Mouse (Mus musculus): ENCODE data around the gene Pign.

The Pign gene

DNA sequence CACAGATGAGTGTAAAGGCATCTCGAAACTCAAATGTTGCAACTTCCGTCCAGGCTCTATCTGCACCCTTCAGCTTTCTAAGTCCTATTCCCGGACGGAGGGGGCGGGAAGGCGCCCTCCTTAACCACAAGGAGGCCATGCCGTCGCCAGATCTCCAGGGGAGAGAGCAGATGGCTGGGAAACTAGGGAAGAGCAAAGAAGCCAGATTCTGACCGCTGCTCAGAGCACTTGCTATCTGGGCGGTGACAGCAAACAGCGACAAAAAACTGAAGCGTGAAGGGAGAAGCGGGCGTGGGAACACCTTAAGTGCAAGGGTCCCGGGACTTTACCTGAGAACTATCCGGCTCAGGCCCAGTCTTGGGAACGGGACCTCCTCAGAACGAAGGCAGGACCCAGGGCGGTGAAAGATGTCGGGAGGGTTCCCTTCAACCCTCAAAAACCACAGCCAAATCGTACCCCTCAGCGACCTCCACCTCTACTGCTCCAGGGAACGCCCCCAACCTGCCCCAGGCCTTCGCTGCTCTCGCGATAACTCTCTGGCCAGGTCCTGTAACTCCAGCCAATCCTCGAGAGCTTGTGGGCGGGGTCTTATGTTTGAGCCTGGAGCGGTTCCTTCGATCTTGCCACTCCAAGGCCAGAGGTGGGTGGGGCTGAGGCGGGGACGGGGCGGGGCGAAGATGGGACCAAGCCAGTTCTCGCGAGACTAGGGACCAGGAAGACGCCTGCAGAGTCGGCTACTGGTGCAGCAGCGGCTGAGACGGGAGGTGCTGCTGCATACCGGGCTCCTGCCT, at the start of gene Pign, which contains the start of gene Relch:
Gene Pign (minus strand): TSS at position 507 of the 791 bp plus-strand sequence.
Gene Relch (plus strand): TSS at position 691 of the 791 bp plus-strand sequence.
- in situ Hi-C loops (cut with MboI), result no loop called here

DNA sequence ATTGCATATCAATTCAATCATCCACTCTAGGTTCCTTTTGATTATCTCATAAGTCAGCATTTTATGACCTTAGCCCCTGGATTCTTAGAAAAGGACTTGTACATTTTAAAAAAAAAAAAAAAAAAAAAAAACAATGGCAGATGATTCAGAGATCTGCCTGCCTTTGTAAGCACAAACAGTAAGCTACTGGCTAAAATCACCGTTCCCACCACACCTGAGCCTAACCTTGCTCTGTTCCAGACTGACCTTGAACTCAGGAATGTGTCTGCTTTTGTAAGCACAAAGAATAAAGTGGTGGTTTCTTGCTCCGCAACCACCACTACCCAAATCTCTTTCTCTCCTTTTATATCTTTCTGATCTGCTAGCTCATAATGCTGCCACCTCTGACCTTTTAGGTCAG, 49.3 kb upstream of the Pign start:
- in situ Hi-C loops (cut with MboI), result no loop called here

DNA sequence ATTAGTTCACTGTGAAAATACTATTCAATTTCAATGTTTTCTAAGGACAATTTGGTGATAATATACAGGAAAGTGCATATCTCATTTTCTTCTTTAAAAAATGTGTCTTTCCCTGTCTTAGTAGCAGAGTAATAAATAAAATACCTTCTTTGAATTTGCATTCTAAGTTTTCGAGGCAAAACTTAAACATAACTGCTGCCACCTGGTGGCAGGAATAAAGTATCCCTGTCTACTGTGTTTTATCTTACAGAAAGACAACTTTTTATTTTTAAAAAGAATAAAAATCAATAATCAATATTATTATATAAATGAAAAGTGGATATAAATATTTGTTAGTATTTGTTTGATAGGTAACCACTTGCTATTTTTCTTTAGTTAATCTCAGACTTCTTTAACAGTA, 47.8 kb upstream of the Pign start:
- in situ Hi-C loops (cut with MboI), result no loop called here

DNA sequence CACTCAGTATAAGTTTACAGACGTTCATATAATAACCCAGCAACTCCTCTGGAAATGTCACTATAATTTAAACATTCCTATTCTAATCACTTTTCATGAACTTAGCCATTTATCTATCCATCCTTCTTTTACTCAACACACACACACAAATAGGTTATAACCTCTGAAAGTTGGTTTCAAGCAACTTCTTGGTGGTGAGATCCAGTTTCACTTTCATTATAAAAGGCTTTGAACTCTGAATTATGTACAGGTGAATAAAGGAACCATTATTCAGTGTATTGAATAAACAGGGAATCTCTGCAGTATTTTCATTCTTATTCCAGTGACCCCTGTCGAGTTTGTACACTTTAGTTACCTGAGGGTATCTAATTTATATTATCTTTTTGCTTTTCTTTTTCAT, 45.9 kb upstream of the Pign start:
- in situ Hi-C loops (cut with MboI), result no loop called here

DNA sequence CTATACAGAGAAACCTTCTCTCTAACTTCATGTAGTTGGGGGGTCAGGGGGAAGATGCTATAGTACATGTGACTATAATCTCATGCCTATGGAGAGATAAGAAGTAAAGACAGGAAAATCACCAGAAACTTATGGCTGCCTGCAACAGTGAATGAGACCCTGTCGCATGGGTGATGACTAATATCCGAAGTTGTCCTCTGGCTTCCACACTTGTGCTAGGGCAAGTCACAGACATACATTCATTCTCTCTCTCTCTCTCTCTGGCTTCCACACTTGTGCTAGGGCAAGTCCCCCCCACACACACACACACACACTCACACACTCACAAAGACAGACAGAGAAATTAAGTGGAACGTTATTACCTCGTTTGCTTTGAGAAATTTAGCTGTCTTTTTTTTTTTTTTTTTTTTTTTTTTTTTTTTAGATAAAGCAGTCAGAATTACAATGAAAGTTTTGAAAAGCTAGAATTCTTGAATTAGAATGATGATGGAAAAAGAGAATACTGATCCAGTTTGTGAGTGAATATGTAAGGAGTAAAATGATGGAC, 37.6 kb upstream of the Pign start:
- in situ Hi-C loops (cut with MboI), result no loop called here

DNA sequence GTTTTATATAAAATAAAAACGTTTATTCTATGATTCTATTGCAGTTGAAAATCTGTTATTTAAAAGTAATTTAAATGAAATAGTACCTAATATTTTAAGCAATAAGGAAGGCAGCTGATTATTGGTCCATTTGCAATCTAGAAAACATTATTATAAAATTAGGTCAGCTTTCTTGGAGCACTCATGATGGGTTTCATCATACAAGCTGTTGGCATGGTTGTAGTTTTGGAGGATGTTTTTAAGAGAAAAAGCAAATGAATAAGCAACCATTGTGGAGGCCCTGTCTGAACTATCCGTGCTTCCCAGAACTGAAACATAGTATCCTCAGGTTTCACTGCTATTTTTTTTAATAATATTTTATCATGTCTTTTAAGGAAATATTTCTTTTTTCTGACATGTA, 32.1 kb upstream of the Pign start:
- in situ Hi-C loops (cut with MboI), result no loop called here

DNA sequence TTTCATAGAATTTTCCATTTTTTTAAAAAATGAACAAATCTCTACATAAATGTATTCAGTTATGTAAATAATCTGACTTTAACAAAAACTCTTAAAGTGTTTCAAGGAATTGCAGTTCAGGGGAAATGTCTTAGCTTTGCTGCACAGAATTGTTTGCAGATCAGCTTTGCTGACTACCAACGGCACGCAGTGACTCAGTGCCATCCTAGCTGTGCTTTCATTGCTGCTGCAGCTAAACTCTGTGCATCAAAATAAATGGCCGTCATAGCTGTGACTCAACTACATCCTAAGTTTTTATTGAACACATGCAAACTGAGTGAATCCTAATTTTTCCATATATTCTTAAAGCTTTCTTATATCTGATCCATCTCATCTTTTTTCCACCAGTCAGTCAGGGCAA, 22.0 kb upstream of the Pign start:
- in situ Hi-C loops (cut with MboI), result no loop called here

DNA sequence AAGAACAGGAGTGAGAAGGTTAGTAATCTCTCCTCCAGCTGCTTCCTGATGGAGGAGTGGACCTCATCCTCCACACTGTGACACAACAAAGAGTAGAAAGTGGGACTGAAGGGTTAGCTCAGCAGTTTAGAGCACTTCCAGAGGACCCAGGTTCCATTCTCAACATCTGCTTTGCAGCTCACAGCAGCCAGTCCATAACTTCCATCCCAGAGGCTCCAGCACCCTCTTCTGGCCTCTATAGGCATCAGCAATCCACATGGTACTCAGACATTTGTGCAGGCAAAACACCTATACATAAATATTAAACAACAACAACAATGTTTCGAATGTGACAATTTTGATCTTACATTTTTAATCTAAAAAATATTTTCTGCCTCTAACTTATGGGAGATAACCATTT, 17.1 kb upstream of the Pign start:
- in situ Hi-C loops (cut with MboI), result no loop called here

DNA sequence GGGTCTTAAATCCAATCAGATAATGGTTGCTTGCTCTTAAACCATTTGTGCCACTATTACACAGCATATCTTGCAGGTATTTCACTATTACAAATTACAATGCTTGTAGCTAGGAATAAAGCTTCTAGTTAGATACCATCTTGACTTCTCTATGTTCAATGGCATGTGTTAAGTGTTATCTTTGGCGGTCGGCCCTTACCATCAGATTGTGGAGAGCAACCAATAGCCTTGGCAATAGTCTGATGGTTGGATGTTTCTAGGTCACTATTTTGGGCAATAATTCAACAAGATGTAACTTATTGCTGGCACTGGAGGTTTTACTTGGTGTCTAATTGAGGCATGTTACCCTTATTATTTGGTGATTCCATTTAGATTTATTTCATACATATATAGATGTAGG, 11.3 kb upstream of the Pign start:
- in situ Hi-C loops (cut with MboI), result no loop called here

DNA sequence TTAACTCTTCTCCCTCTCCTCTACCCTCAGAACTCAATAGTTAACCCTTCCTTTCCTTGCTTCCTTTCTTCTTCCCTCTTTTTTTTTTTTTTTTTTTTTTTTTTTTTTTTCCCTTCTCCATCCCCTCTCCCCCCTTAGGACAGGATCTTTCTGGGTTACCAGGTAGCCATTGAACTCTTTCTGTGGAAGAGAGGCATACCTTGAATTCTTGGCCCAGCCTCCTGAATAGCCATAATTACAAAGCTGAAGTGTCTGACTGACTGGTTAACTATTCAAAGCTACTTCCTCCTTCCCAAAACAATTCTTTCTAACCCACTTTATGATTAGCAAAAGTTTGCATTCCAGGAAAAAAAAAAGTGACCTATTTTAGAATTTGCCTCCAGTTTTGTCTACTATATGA, 6.2 kb upstream of the Pign start:
- in situ Hi-C loops (cut with MboI), result no loop called here

DNA sequence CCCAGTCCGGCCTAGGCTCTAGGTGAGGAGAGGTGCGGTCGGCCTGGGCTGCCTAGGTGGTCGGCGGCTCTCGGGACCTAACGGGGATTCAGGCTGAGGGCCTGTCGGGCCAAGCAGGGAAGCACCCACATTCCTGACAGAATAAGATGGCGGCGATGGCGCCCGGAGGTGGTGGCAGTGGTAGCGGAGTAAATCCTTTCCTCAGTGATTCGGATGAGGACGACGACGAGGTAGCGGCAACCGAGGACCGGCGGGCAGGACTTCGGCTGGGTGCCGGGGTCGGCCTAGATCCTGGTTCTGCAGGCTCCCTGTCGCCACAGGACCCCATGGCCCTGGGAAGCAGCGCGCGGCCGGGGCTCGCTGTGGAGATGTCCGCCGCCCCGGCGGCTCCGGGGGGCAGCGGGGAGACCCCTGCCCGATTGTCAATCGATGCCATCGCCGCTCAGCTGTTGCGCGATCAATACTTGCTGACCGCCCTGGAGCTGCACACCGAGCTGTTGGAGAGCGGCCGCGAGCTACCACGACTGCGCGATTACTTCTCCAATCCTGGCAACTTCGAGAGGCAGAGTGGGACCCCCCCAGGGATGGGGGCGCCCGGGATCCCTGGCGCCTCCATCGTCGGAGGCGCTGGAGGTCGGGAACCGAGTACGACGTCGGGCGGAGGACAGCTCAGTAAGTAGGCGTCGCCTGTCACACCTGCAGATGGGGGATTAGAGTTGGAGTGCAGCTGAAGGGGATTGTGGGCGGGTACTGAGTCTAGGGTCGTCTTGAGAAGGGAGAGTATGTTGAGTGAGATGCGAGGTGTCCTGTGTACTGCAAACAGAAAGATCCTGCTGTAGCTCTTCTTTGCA, 710 bp upstream of the Pign start:
- in situ Hi-C loops (cut with MboI), result no loop called here

DNA sequence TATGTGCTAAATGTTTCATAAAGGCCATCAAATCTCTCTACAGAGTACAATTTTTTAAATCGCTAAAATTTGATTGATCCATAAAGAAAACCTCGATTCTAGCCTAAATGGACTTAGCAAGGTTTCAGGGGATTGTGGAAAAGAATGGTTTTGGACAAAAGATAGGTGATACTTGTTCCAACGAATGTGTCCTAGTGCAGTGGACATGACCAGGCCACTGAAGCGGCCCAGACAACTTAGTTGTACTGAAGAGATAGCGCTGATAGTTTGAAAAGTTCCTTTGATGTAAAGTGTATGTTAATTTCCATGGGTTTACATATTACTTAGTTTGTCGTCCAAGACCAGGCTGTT, 682 bp downstream of the Pign start:
- in situ Hi-C loops (cut with MboI), result no loop called here

DNA sequence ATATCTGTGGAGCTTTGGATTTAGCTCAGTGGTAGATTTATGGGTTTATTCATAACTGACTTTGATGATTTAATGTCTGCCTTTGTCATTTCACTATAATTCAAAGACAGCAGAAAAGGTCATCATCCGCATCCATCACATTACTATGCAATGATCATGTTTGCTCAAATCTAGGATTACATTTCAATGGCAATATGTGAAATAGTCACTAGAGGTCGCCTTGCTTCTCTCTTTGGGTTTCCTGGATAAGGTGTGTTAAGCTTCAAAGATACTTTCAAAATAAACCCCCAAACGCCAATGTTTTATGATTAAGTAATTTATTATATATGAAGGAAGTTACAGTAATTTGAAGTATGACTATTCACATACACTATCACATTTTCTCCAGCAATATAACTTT, 3.5 kb downstream of the Pign start:
- in situ Hi-C loops (cut with MboI), result no loop called here

DNA sequence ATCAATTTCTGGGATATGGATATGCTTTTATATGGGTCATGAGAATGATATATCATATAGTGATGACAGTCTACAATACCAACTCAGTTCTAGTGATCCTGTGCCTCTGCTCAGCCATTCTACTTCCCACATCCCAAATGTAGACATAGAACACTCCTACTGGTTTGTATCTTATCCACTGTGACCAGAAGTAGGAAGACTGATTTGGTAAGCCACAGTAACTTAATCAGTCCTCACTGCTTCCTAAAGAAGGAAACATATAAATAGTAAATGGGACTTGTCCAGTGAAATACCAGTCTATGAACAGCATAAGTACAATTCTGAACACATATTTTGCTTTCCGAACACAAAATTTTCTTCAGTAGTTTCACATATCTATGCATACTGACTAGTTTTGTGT, 9.5 kb downstream of the Pign start:
- in situ Hi-C loops (cut with MboI), result no loop called here

DNA sequence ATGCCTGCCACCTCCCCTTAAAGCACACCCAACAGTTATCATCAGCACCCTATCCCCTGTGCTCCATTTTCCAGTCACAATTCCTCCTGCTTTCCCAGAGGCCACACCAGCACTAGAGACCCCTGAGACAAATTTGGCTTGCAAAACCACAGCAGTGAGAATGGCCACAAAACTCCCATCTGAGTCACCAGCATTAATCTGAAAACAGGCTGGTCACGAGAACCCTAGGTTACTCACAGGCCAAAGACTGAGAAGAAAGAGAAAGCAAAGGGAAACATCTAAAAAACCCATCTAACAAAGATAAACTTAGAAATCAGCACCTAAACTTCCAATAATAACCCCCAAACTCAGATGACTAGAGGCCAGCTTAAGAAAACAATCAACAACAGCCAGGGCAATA, 12.8 kb downstream of the Pign start:
- in situ Hi-C loops (cut with MboI), result no loop called here

DNA sequence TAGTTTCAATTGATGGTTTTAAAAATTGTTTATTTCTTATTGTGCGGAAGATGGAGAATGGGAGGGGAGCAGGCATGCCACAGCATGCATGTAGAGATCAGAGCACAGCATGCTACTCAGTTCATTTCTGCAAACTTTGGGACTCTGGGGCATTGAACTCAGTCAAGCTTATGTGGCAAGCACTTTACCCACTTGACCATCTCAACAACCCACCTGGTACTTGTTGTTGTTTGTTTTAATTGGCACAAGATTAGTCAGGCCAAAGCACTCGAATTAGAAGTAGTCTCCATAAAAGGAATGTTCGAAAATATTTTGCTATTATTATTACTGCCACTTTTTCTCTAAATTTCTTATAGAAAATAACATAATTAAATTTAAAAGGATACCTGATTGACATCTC, 19.4 kb downstream of the Pign start:
- in situ Hi-C loops (cut with MboI), result loop anchor here (25.0 kb wide), 1 partner anchor 657 kb away; no protein-coding TSS in a partner anchor

DNA sequence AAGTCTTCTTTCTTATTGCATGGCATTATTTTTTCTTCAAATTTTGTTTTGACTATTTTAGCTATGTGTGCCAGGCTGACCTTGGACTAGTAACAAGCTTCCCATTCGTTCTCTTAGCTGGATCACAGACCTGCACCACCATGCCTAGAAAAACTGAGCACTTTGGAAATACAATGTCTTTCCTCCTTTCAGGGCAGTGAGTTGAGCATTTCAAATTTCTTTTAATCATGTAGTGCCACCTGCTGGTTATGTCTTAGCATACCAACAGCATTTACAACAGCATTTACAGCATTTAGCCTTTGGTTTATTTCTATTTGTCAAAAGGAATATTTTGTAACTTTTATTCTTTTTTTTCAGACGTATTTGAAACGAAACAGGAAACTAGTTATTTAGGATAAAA, 33.0 kb downstream of the Pign start:
- in situ Hi-C loops (cut with MboI), result loop anchor here (25.0 kb wide), 1 partner anchor 643 kb away; no protein-coding TSS in a partner anchor

DNA sequence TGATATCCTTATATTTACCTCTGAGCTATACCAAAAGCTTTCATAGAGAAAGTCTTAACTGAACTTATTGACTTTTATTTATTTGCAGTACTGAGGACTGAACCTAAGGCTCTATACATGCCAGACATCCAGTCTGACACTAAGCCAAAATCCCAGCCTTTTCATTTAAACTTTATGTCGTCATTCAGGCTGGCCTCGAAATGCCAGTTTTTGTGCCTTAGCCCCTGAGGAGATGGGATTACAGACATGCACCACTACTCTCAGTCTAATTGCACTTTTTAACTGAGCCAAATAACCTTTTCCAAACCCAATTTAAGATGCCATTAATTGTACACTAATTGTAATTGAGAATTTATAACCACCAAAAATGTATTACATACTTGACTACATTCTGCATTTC, 73.8 kb downstream of the Pign start:
- in situ Hi-C loops (cut with MboI), result no loop called here

DNA sequence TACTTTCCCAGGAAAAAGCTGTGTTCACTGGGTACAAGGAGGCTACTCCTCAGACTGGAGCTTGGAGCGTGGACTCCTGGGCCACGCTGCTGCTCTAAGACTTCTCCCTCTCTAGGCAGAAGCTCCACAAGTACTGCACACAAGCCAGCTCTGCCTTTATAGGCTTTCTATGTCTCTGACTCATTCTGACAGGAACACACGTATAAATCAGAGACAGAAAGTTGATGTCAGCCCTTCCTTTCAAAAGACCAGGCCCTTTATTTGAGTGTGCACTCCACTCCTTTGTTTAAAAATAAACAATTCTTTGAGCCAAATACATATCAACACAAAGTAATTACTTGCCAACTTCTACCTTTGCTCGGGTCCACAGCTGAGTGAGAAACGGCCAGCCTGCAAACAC, 74.8 kb downstream of the Pign start:
- in situ Hi-C loops (cut with MboI), result no loop called here

DNA sequence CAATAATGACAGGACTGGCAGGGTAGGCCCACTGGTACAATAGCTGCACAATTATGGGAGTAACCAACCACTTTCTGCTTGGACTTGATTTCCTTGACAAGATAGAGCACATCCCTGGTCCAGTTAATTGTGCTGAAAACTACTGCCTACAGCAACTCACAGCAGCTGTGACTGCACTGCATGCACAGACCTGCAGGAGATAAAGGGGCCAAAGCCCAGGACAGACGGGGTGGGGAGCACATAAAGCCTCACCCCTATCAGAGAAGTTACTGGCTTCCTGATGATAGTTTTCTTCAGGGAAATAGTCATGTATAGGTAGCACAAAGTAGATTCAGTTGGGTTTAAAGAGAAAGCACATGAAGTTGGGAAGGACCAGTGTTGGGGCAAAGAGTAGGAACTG, 80.7 kb downstream of the Pign start:
- in situ Hi-C loops (cut with MboI), result no loop called here

DNA sequence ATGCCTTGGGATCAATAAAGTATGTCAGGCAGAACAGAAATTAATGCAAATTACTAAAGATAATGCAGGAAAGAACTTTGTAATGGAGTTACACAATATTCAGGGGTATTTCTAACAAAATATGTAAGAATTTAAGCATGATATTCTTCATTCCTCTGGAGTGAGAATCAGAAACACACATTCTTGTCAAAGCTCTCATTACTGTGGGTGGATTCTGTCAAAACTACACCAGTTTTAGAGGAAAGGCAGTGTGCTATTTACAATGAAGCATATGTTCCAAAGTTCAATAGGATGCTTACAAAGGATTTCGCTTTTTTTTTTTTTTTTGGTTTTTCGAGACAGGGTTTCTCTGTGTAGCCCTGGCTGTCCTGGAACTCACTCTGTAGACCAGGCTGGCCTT, 82.6 kb downstream of the Pign start:
- in situ Hi-C loops (cut with MboI), result no loop called here

DNA sequence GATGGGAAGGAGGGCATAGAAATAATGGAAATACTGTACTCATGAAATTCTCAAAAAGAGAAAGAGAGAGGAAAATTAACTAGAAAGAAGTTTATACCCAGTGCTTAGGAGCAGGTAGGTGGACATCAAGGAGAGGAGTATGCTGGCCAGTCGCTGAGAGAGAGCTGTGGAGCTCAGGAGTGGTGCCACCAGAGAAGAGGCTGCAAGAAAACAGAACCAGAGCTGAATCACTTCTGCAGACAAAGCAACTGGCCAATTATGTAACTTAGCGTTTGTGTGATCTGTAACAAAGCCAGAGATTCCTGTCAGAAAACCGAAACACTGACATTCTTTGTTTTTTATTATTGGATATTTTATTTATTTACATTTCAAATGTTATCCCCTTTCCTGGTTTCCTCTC, 97.4 kb downstream of the Pign start:
- in situ Hi-C loops (cut with MboI), result no loop called here

DNA sequence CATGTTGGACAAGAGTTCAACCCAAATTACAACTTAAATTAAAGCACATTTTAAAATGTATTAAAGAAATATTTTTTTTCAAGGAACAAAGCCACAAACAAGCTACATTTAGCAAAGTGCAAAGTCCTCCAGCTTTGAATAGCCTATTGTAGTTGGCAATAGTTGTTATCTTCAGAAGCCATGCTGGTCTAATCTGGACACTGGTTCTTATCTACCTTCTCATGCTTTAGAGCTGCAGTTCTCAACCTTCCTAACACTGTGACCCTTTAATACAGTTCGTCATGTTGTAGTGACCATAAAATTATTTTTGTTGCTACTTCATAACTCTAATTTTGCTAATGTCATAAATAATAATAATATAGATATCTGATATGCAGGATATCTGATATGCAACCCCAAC, 99.2 kb downstream of the Pign start:
- in situ Hi-C loops (cut with MboI), result no loop called here
